Comparison of ENCODE assay signal across 14 mouse cellular contexts in genomic region chr15:103519386-103520378, GRCm38 (mm10). TPM values are rescaled to one million over a fixed set of nuclear protein-coding genes. Genes with fewer than 3 reads are reported as not detected.
DNase-seq lines count a peak whose midpoint lies in the region; ATAC-seq lines count a peak whose summit lies in the region.
"Had no signal": no experiment of that assay in that cellular context is flagged by ENCODE, and none has a peak within 500 bp of the region (broad histone marks: within the 10 kb centered on the region; RNA-seq: fewer than 3 reads in every experiment).

No protein-coding gene starts in this region.

- no peak overlapping the region for H3K4me3 ChIP-seq in heart, embryonic 14.5 days (ENCODE audit: control insufficient read depth in 1 of 2, insufficient read depth in 1 of 2, low read depth in 1 of 2, low read length in 2 of 2)
- no peak overlapping the region for H3K4me3 ChIP-seq in embryonic facial prominence, embryonic 11.5 days (ENCODE audit: low read depth, low read length)
- no peak overlapping the region for H3K4me3 ChIP-seq in hindbrain, embryonic 14.5 days (replicated peaks; ENCODE audit: low read length)
- H3K4me3 ChIP-seq in neural tube, embryonic 12.5 days: no peak overlapping the region
- H3K4me3 ChIP-seq: embryonic facial prominence, embryonic 15.5 days had no signal

- H3K27ac ChIP-seq in heart, embryonic 14.5 days (replicated peaks in 1 of 2; ENCODE audit: control insufficient read depth in 1 of 2, insufficient read depth in 1 of 2, low read depth in 2 of 2, low read length in 2 of 2): 0 out of 4 replicates have a peak overlapping the region, but pooled peaks of 1 of the 2 experiments have one; percentile 24
- H3K27ac ChIP-seq in embryonic facial prominence, embryonic 11.5 days (replicated peaks; ENCODE audit: low read depth, low read length): no peak overlapping the region; the same call in 1 of the 2 replicates
- peak overlapping the region; percentile 93 for H3K27ac ChIP-seq in hindbrain, embryonic 14.5 days
- peak overlapping the region; percentile 89 for H3K27ac ChIP-seq in neural tube, embryonic 12.5 days
- H3K27ac ChIP-seq: embryonic facial prominence, embryonic 15.5 days; macrophage had no signal

- DNase-seq in heart, postnatal 36 days: no peak
- peak; percentile 24 for DNase-seq in embryonic facial prominence, embryonic 11.5 days (ENCODE audit: low spot score)
- peak; percentile 70 for DNase-seq in hindbrain, embryonic 14.5 days (ENCODE audit: low spot score)
- no peak for DNase-seq in thymus, postnatal 25 days
- DNase-seq in thymus, postnatal 36 days: no peak
- DNase-seq in kidney, postnatal 4 days: no peak
- DNase-seq: gastrocnemius, postnatal 14 days; layer of hippocampus, adult 9-11 months had no signal

- H3K4me1 ChIP-seq in heart, embryonic 14.5 days (ENCODE audit: control insufficient read depth in 2 of 2, insufficient read depth in 2 of 2, low read length in 2 of 2): peaks cover 16 to 17% of the 10 kb centered on the region in 2 experiments
- no peaks in the 10 kb centered on the region for H3K4me1 ChIP-seq in embryonic facial prominence, embryonic 11.5 days (ENCODE audit: control insufficient read depth, insufficient read depth, low read length)
- peaks cover 61% of the 10 kb centered on the region for H3K4me1 ChIP-seq in hindbrain, embryonic 14.5 days (replicated peaks; ENCODE audit: control insufficient read depth, insufficient read depth, low read length)
- peaks cover 52% of the 10 kb centered on the region for H3K4me1 ChIP-seq in neural tube, embryonic 12.5 days

- H3K9me3 ChIP-seq in heart, embryonic 14.5 days (ENCODE audit: control insufficient read depth, low read length): no peaks in the 10 kb centered on the region
- no peaks in the 10 kb centered on the region for H3K9me3 ChIP-seq in embryonic facial prominence, embryonic 11.5 days (replicated peaks; ENCODE audit: control insufficient read depth, low read length)
- H3K9me3 ChIP-seq in hindbrain, embryonic 14.5 days (ENCODE audit: control insufficient read depth, low read length): no peaks in the 10 kb centered on the region
- no peaks in the 10 kb centered on the region for H3K9me3 ChIP-seq in neural tube, embryonic 12.5 days
- H3K9me3 ChIP-seq: embryonic facial prominence, embryonic 15.5 days had no signal

- no peak for ATAC-seq in heart, embryonic 14.5 days (ENCODE audit: insufficient number of reproducible peaks, insufficient read depth, low FRiP score, low read depth)
- 0 out of 2 replicates have a peak, but pooled peaks have one; percentile 5 for ATAC-seq in embryonic facial prominence, embryonic 11.5 days (replicated peaks; ENCODE audit: insufficient number of reproducible peaks, low FRiP score, low TSS enrichment, low read depth)
- ATAC-seq in hindbrain, embryonic 14.5 days (ENCODE audit: low FRiP score): peak; percentile 77
- peak; percentile 81 for ATAC-seq in neural tube, embryonic 12.5 days (ENCODE audit: low FRiP score, low read depth)

- intact Hi-C loops in heart, postnatal 36 days (cut with DNase I): no loop called here

- H3K27me3 ChIP-seq in heart, embryonic 14.5 days (ENCODE audit: control insufficient read depth, insufficient read depth, low read length): no peaks in the 10 kb centered on the region
- H3K27me3 ChIP-seq in embryonic facial prominence, embryonic 11.5 days (ENCODE audit: control insufficient read depth, insufficient read depth, low read length): no peaks in the 10 kb centered on the region
- no peaks in the 10 kb centered on the region for H3K27me3 ChIP-seq in hindbrain, embryonic 14.5 days (ENCODE audit: control insufficient read depth, insufficient read depth, low read length)
- H3K27me3 ChIP-seq in neural tube, embryonic 12.5 days (replicated peaks): no peaks in the 10 kb centered on the region
- H3K27me3 ChIP-seq: embryonic facial prominence, embryonic 15.5 days had no signal

- H3K9ac ChIP-seq in heart, embryonic 14.5 days (ENCODE audit: low read length): 0 out of 2 replicates have a peak overlapping the region, but pooled peaks have one; percentile 21
- no peak overlapping the region for H3K9ac ChIP-seq in embryonic facial prominence, embryonic 11.5 days (replicated peaks; ENCODE audit: low read length)
- peak overlapping the region; percentile 24; the same call in 1 of the 2 replicates for H3K9ac ChIP-seq in hindbrain, embryonic 14.5 days
- H3K9ac ChIP-seq in neural tube, embryonic 12.5 days: no peak overlapping the region
- H3K9ac ChIP-seq: embryonic facial prominence, embryonic 15.5 days had no signal

- WGBS in heart, embryonic 14.5 days: 27% methylated on average over 4 of the region's 4 CpGs
- 22% methylated on average over 4 of the region's 4 CpGs for WGBS in embryonic facial prominence, embryonic 11.5 days
- WGBS in hindbrain, embryonic 14.5 days: 8% methylated on average over 4 of the region's 4 CpGs
- WGBS in neural tube, embryonic 12.5 days: 12% methylated on average over 4 of the region's 4 CpGs

- no peaks in the 10 kb centered on the region for H3K36me3 ChIP-seq in heart, embryonic 14.5 days (ENCODE audit: control insufficient read depth, insufficient read depth, low read length)
- H3K36me3 ChIP-seq in embryonic facial prominence, embryonic 11.5 days (replicated peaks; ENCODE audit: control insufficient read depth, insufficient read depth, low read depth, low read length): no peaks in the 10 kb centered on the region; the same call in 1 of the 2 replicates
- H3K36me3 ChIP-seq in hindbrain, embryonic 14.5 days (replicated peaks; ENCODE audit: control insufficient read depth, insufficient read depth): peaks cover 27% of the 10 kb centered on the region
- peaks cover 18% of the 10 kb centered on the region for H3K36me3 ChIP-seq in neural tube, embryonic 12.5 days

- H3K4me2 ChIP-seq in heart, embryonic 14.5 days (ENCODE audit: low read length): no peak overlapping the region
- no peak overlapping the region for H3K4me2 ChIP-seq in embryonic facial prominence, embryonic 11.5 days (ENCODE audit: low read depth, low read length)
- H3K4me2 ChIP-seq in hindbrain, embryonic 14.5 days (replicated peaks): peak overlapping the region; percentile 35
- H3K4me2 ChIP-seq in neural tube, embryonic 12.5 days (replicated peaks): peak overlapping the region; percentile 38
- H3K4me2 ChIP-seq: embryonic facial prominence, embryonic 15.5 days had no signal

RNA-seq across cellular contexts. Expression of gene Pde1b, which starts 16.8 kb away (rescaled TPM):
- polyA plus RNA-seq in heart, embryonic 14.5 days (2014; fragmentation: Nextera tagmentation; extraction: Ambion mirVana): 3.6 and 3.7 TPM in 2 replicates
- total RNA-seq in heart, postnatal 36 days (2021): 1 to 10 TPM; 1.2 to 1.5 TPM
- 6.6 and 8.4 TPM in 2 replicates for polyA plus RNA-seq in embryonic facial prominence, embryonic 11.5 days (2014; fragmentation: Nextera tagmentation; extraction: Ambion mirVana)
- polyA plus RNA-seq in hindbrain, embryonic 14.5 days (2014; fragmentation: Nextera tagmentation; extraction: Ambion mirVana): 88.9 and 90.0 TPM in 2 replicates
- 51.1 and 53.7 TPM in 2 replicates for polyA plus RNA-seq in neural tube, embryonic 12.5 days (2016; fragmentation: Nextera tagmentation; extraction: Ambion mirVana)

RNA-seq across cellular contexts. Expression of gene Ppp1r1a, which starts 18.1 kb away (rescaled TPM):
- 77.9 and 87.1 TPM in 2 replicates for polyA plus RNA-seq in heart, embryonic 14.5 days (2014; fragmentation: Nextera tagmentation; extraction: Ambion mirVana)
- 10 to 100 TPM in 1 of 2 experiments, 1 to 10 TPM in 1; 9.4 to 10.1 TPM for total RNA-seq in heart, postnatal 36 days (2021)
- 17.6 and 21.6 TPM in 2 replicates for polyA plus RNA-seq in embryonic facial prominence, embryonic 11.5 days (2014; fragmentation: Nextera tagmentation; extraction: Ambion mirVana)
- 124 and 125 TPM in 2 replicates for polyA plus RNA-seq in hindbrain, embryonic 14.5 days (2014; fragmentation: Nextera tagmentation; extraction: Ambion mirVana)
- polyA plus RNA-seq in neural tube, embryonic 12.5 days (2016; fragmentation: Nextera tagmentation; extraction: Ambion mirVana): 53.1 and 55.5 TPM in 2 replicates
- polyA plus RNA-seq: liver, adult 2 months had no signal

RNA-seq across cellular contexts. Expression of gene Glycam1, which starts 45.2 kb away (rescaled TPM):
- not detected in 2 replicates for polyA plus RNA-seq in heart, embryonic 14.5 days (2014; fragmentation: Nextera tagmentation; extraction: Ambion mirVana)
- not detected for total RNA-seq in heart, postnatal 36 days (2021)
- not detected in 2 replicates for polyA plus RNA-seq in embryonic facial prominence, embryonic 11.5 days (2014; fragmentation: Nextera tagmentation; extraction: Ambion mirVana)
- polyA plus RNA-seq in hindbrain, embryonic 14.5 days (2014; fragmentation: Nextera tagmentation; extraction: Ambion mirVana): not detected in 2 replicates
- not detected in 2 replicates for polyA plus RNA-seq in neural tube, embryonic 12.5 days (2016; fragmentation: Nextera tagmentation; extraction: Ambion mirVana)
- total RNA-seq: gastrocnemius, postnatal 14 days; liver, adult 2 months had no signal
- polyA plus RNA-seq: embryonic facial prominence, embryonic 15.5 days; liver, adult 2 months; macrophage; stomach, embryonic 16.5 days had no signal

Comparison
In these comparisons a context has a peak if more than half of its experiments do, and no peak if none do; other contexts are left out.
1. H3K4me2 ChIP-seq: peak in hindbrain, embryonic 14.5 days (single experiment) and neural tube, embryonic 12.5 days (single experiment); none in heart, embryonic 14.5 days (single experiment) and embryonic facial prominence, embryonic 11.5 days (single experiment).
2. H3K9ac ChIP-seq: peak in heart, embryonic 14.5 days (single experiment) and hindbrain, embryonic 14.5 days (single experiment); none in embryonic facial prominence, embryonic 11.5 days (single experiment) and neural tube, embryonic 12.5 days (single experiment).
3. DNase-seq: peak in embryonic facial prominence, embryonic 11.5 days (single experiment) and hindbrain, embryonic 14.5 days (single experiment); none in heart, postnatal 36 days (0 of 2), thymus, postnatal 25 days (single experiment), thymus, postnatal 36 days (0 of 2) and kidney, postnatal 4 days (0 of 2).